9 mouse cellular contexts compared by ENCODE assay signal in genomic region chr3:84654900-84655784, GRCm38 (mm10). TPM values are rescaled to one million over a fixed set of nuclear protein-coding genes. Genes with fewer than 3 reads are reported as not detected.
A peak's percentile ranks its signal among the peaks of the same experiment; 100 is the strongest.
DNase-seq lines count a peak whose midpoint lies in the region; ATAC-seq and TF ChIP-seq lines count a peak whose summit lies in the region.
"Had no signal": no experiment of that assay in that cellular context is flagged by ENCODE, and none has a peak within 500 bp of the region (broad histone marks: within the 10 kb centered on the region; RNA-seq: fewer than 3 reads in every experiment).

No protein-coding gene starts in this region.

- TF ChIP-seq CTCF in brain, embryonic 14.5 days (IDR thresholded peaks at IDR 0.05; ENCODE audit: borderline replicate concordance, extremely low read depth, insufficient read depth, insufficient read length): no peak

- intact Hi-C loops in heart, postnatal 14 days (cut with DNase I): no loop called here

- H3K4me3 ChIP-seq in heart, embryonic 14.5 days (ENCODE audit: control insufficient read depth in 1 of 2, insufficient read depth in 1 of 2, low read depth in 1 of 2, low read length in 2 of 2): peak overlapping the region; percentile 5 to 10; a peak in 1 of 4 replicates
- H3K4me3 ChIP-seq in hindbrain, embryonic 13.5 days: no peak overlapping the region
- H3K4me3 ChIP-seq in midbrain, embryonic 15.5 days: peak overlapping the region; percentile 23; the same call in 1 of the 2 replicates

- no peaks in the 10 kb centered on the region for H3K27me3 ChIP-seq in heart, embryonic 14.5 days (ENCODE audit: control insufficient read depth, insufficient read depth, low read length)
- H3K27me3 ChIP-seq in hindbrain, embryonic 13.5 days: 0 out of 2 replicates have a peak, but pooled peaks cover 3% of the 10 kb centered on the region
- H3K27me3 ChIP-seq in midbrain, embryonic 15.5 days (replicated peaks): no peaks in the 10 kb centered on the region

- no peaks in the 10 kb centered on the region for H3K36me3 ChIP-seq in heart, embryonic 14.5 days (ENCODE audit: control insufficient read depth, insufficient read depth, low read length)
- H3K36me3 ChIP-seq in hindbrain, embryonic 13.5 days: no peaks in the 10 kb centered on the region
- no peaks in the 10 kb centered on the region for H3K36me3 ChIP-seq in midbrain, embryonic 15.5 days (replicated peaks)
- H3K36me3 ChIP-seq: G1E had no signal

- no peak for DNase-seq in heart, postnatal 14 days
- DNase-seq in brain, embryonic 14.5 days (ENCODE audit: low read depth): peak; percentile 50
- DNase-seq in embryo, embryonic 11 days: no peak
- no peak for DNase-seq in left cerebral cortex, adult 8-10 months (ENCODE audit: low spot score in 2 of 2)
- no peak for DNase-seq in kidney, adult 8-10 months

- H3K9me3 ChIP-seq in heart, embryonic 14.5 days (ENCODE audit: control insufficient read depth, low read length): 0 out of 2 replicates have a peak, but pooled peaks cover 7% of the 10 kb centered on the region
- no peaks in the 10 kb centered on the region for H3K9me3 ChIP-seq in hindbrain, embryonic 13.5 days
- H3K9me3 ChIP-seq in midbrain, embryonic 15.5 days: no peaks in the 10 kb centered on the region

- H3K4me2 ChIP-seq in heart, embryonic 14.5 days (ENCODE audit: low read length): peak overlapping the region; percentile 63
- H3K4me2 ChIP-seq in hindbrain, embryonic 13.5 days: peak overlapping the region; percentile 34
- peak overlapping the region; percentile 42 for H3K4me2 ChIP-seq in midbrain, embryonic 15.5 days

- ATAC-seq in heart, embryonic 14.5 days (ENCODE audit: insufficient number of reproducible peaks, insufficient read depth, low FRiP score, low read depth): no peak
- peak; percentile 21; the same call in 1 of the 2 replicates for ATAC-seq in hindbrain, embryonic 13.5 days (ENCODE audit: low FRiP score)
- peak; percentile 63 for ATAC-seq in midbrain, embryonic 15.5 days (replicated peaks)

- H3K27ac ChIP-seq in heart, embryonic 14.5 days (replicated peaks in 1 of 2; ENCODE audit: control insufficient read depth in 1 of 2, insufficient read depth in 1 of 2, low read depth in 2 of 2, low read length in 2 of 2): peak overlapping the region; percentile 79 to 83
- no peak overlapping the region for H3K27ac ChIP-seq in hindbrain, embryonic 13.5 days
- H3K27ac ChIP-seq in midbrain, embryonic 15.5 days: peak overlapping the region; percentile 43

- no peak for TF ChIP-seq POLR2A in brain, embryonic 14.5 days (IDR thresholded peaks at IDR 0.05; ENCODE audit: borderline replicate concordance, extremely low read depth, insufficient read depth, insufficient read length, poor library complexity, severe bottlenecking)

- H3K9ac ChIP-seq in heart, embryonic 14.5 days (ENCODE audit: low read length): peak overlapping the region; percentile 56
- H3K9ac ChIP-seq in hindbrain, embryonic 13.5 days: no peak overlapping the region
- H3K9ac ChIP-seq in midbrain, embryonic 15.5 days: peak overlapping the region; percentile 27; the same call in 1 of the 2 replicates

- WGBS in heart, embryonic 14.5 days: 17% methylated on average over 16 of the region's 16 CpGs
- 24% methylated on average over 16 of the region's 16 CpGs for WGBS in hindbrain, embryonic 13.5 days
- WGBS in midbrain, embryonic 15.5 days: 12% methylated on average over 16 of the region's 16 CpGs

- peaks cover 18 to 34% of the 10 kb centered on the region in 2 experiments for H3K4me1 ChIP-seq in heart, embryonic 14.5 days (ENCODE audit: control insufficient read depth in 2 of 2, insufficient read depth in 2 of 2, low read length in 2 of 2)
- peaks cover 20% of the 10 kb centered on the region for H3K4me1 ChIP-seq in hindbrain, embryonic 13.5 days (replicated peaks)
- peaks cover 23% of the 10 kb centered on the region for H3K4me1 ChIP-seq in midbrain, embryonic 15.5 days

RNA-seq across cellular contexts. Expression of gene Tmem154, which starts 10.8 kb away (rescaled TPM):
- 1.2 and 1.8 TPM in 2 replicates for polyA plus RNA-seq in heart, embryonic 14.5 days (2014; fragmentation: Nextera tagmentation; extraction: Ambion mirVana)
- 1 to 10 TPM; 2.2 to 2.8 TPM for total RNA-seq in heart, postnatal 14 days (2021)
- polyA plus RNA-seq in brain, embryonic 14.5 days (2012; rRNA removed): 0.75 and 0.96 TPM in 2 replicates
- polyA plus RNA-seq in hindbrain, embryonic 13.5 days (2015; fragmentation: Nextera tagmentation; extraction: Ambion mirVana): 0.53 and 0.60 TPM in 2 replicates
- 1.2 and 1.7 TPM in 2 replicates for polyA plus RNA-seq in midbrain, embryonic 15.5 days (2015; fragmentation: Nextera tagmentation; extraction: Ambion mirVana)
- under 1 TPM; 0.17 to 0.53 (median 0.36) TPM for total RNA-seq in left cerebral cortex, adult 8-10 months (2022)
